Mouse (Mus musculus) left cerebral cortex, adult 11 months (tissue): ENCODE results near the gene Glce.

Experiments used
- DNase-seq: peaks from one replicate; pipeline ENCODE4 v3.0.0; 2022; ENCODE audit warnings: low spot score

Glce gene

DNA sequence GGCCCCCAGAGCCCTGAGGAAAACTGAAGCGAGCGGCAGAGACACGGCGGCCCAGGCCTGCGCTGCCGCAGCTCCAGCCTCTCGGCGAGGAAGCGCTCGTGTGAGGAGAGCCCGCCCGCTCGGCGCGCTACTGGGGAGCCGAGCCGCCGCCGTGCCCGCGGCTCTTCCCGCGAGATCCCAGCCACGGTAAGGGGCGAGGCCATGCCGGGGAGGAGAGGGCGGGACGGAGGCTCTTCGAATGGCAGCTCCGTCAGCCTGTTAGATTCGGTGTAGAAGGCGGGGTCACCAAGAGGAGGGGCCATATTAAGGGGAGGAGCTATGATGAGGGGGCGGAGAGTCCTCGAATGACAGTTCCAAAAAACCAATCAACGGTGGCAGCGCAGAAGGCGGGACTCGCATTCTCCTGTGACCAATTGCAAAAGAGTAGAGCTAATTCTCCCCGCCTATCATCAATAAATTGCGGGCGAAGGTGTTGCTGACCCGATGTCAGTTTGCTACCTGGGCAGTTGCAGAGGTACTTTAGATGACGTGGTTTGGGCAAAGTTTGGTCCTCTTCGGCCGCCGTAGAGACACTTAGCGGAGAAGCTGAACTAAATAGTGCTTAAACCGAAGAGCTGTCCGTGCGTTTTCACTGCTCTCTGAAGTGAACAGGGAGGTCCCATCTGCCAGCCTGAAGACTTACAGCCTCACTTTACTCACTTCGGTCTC lies at the start of gene Glce:
Gene Glce, minus strand, starts transcription at position 148 of the 708 bp plus-strand sequence.
- DNase-seq: peak; percentile 99

- DNase-seq: no peak
Measured at GRCm38 (mm10) chr9:62172239-62172638, 49.8 kb upstream of the Glce start.

- no peak for DNase-seq
Measured at GRCm38 (mm10) chr9:62170921-62171320, 48.5 kb upstream of the Glce start.

- DNase-seq: no peak
Measured at GRCm38 (mm10) chr9:62166621-62167020, 44.2 kb upstream of the Glce start.

DNA sequence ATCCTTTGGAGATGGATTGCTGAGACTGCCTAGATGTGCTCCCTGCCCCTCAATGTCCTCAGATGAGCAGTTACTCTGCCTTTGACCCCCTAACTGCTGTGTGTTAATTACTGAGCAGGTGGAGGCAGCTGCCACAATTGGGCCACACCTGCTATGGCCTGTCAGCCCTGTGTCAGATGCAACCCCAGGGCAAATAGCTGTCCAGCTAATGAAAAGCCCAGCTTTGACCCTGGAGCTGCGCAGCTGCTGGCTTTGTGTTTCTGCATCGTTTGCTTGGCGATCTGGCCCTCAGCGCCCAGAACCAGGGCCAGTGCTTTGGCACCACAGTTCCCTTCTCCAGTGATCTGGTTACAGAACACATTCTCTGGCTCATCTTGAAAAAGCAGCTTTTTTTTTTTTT lies 43.7 kb upstream of the Glce start:
- DNase-seq: no peak

GRCm38 (mm10) chr9:62162889-62163291 lies 40.4 kb upstream of the Glce start:
- DNase-seq: no peak

- no peak for DNase-seq
Measured at GRCm38 (mm10) chr9:62160788-62161187, 38.3 kb upstream of the Glce start.

DNA sequence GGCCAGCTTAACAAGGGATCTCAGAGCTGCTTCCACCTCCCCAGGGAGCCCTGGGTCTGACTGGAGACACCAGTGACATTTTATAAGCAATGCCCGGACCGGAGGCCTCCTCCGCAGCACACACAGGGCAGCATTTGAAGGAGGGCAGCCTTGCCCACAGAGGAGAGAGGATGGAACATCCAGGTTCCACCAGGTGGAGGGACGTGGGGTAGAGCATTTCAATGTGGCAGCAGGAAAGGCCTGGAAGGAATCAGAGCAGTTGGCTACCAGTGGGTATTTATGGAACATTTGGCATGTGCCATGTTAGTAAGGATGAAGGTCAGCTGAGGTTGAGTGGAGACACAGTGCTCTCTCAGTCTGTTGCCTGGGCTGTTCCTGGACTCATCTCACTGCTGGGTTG lies 36.3 kb upstream of the Glce start:
- no peak for DNase-seq

DNA sequence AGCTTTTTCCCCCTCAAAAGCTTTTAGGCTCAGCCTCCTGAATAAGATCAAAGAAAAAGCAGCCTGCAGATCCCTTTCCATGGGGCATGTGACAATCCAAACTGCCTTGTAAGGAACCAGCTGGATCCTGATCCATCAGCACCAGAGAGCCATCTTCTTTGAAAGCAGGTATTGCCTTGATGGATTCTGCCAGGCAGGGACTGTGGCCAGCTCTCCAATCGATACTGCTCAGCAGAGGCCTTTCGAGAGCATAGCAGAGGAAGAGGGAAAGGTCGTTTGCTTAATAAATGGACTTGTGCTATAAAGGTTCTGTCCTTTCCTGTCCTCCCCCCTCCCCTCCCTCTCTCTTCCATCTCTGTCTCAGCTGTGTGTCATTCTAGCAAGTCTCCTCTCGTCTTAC lies 33.4 kb upstream of the Glce start:
- DNase-seq: no peak

DNA sequence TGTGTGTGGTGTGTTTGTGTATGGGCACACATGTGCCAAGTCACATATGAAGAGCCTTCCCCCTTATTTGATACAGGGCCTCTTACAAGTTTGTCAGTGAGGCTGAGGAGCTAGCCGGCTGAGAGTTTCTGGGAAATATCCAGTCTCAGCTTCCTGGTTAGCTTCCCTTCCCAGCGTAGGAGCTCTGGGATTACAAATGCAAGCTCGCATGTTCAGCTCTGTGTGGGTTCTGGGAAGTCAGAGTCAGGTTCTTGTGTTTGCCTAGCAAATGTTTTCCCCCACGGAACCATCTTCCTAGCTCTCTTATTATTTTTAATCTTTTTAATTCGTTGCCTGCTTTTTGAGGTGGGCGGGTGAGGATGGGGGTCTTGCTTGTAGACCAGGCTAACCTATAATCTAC lies 32.9 kb upstream of the Glce start:
- no peak for DNase-seq

- no peak for DNase-seq
Measured at GRCm38 (mm10) chr9:62154956-62155355, 32.5 kb upstream of the Glce start.

DNA sequence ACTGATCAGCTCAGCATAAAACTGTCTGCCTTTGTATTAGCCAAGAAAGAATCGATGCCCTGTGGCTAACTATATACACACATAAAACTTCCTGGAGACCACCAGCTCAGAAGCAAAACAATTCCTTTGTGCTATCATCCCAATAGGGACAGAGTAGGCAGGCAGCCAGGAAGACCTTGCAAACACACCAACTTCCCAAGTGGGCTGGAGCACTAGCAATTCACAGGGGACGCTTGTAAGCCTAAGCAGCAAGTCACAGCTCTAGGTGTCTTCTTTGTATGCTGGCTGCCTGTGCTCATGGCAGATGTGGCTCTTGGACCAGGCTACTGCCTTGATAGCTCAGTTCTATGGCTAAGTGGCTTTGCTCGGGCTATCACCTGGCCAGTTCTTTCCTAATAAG lies 32.1 kb upstream of the Glce start:
- no peak for DNase-seq

GRCm38 (mm10) chr9:62153263-62153662 lies 30.8 kb upstream of the Glce start:
- no peak for DNase-seq

GRCm38 (mm10) chr9:62152506-62152905 lies 30.1 kb upstream of the Glce start:
- no peak for DNase-seq

DNA sequence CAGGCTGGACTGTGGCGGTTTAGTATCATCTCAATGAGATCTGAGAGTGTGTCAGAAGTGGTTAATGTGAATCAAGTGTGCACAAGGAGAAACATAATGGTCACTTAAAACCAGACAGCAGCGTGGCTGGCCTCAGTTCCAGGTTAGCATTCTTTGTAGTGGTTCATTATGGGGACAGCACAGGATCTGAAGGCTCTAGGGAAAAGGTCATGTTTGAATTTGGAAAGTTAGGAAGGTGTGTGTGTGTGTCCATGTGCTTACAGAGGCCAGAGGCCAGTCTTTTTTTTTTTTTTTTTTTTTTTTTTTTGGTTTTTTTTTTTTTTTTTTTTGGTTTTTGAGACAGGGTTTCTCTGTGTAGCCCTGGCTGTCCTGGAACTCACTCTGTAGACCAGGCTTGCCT lies 22.7 kb upstream of the Glce start:
- DNase-seq: no peak

GRCm38 (mm10) chr9:62143428-62143827 lies 21.0 kb upstream of the Glce start:
- DNase-seq: no peak

DNA sequence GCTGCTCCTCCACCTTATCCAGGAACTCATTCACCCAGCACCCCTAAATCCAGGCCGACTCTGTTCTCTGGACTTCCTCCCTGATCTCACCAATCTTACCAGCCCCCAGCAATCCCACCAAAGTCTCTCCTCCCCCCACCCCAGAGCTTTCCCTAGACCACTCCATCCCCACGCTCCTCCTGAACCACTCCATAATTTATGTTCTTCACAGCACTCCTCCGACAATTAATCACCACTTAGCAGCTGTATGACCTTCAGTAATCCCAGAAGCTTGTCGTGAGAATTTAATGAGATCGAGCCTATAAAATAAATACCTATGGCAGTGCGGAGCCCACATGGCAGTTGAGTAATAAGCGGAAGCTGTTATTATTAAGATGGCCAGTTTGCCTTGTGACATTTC lies 16.6 kb upstream of the Glce start:
- DNase-seq: no peak

- DNase-seq: peak; percentile 61
Measured at GRCm38 (mm10) chr9:62137259-62137658, 14.8 kb upstream of the Glce start.

DNA sequence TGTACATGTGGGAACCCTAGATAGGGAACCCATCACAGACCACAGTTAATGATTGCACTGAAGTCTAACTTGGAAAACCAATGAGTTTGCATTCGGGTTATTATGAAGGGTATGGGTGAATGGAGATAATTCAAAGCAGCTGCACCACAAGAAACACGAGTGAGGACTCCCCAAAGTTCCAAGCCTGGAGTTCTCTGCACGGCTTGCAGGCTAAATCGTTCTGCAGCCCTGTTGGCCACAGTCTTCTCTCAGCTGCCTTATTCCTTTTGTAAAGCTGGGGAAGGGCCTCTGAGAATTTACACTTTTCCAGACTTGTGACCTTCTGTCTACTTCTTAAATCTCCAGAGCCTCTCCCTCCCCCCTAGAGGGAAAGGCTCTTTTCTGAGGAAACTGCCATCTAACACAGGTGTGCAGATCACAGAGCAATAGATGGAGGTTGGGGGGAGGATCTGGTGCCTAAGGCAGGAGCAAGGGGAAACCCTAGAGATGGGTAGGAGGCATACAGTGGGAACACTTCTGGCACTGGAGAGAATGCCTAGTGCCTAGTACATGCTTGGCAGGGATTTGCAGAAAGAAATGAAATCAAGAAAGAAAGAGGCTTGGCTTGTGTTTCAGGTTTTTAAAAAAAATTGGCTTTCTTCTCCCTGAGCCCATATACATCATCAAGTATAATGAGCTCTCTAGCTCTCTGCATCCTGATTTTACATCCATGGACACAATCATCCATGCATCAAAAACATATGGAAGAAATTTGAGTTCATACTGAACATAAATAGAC lies 9.7 kb upstream of the Glce start:
- no peak for DNase-seq

GRCm38 (mm10) chr9:62130746-62131145 lies 8.3 kb upstream of the Glce start:
- no peak for DNase-seq

- no peak for DNase-seq
Measured at GRCm38 (mm10) chr9:62128056-62128455, 5.6 kb upstream of the Glce start.

GRCm38 (mm10) chr9:62125986-62126575 lies 3.6 kb upstream of the Glce start:
- DNase-seq: no peak

DNA sequence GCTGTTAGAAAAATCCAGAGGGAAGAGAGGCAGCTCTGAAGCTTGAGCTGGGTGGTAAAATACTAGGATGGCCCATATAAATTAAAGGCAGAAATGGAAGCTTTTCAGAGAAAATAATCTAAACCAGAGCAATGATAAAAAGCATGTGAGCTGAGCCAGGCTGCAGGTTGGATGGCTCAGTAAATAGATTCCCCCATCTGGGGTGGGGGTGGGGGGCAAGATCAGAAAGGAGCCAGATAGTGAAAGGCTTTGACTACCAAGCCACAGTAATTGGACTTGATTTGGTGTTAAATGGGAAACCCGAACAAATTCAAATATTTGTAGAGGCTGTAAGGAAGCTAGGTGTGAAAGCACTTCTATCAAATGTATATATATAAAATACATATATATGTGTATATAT lies 1.8 kb upstream of the Glce start:
- DNase-seq: no peak
